In genomic region chr7:140057413-140058407, GRCm38 (mm10) we compare ENCODE assay signal across 7 mouse cellular contexts. TPM values are rescaled to one million over a fixed set of nuclear protein-coding genes. Genes with fewer than 3 reads are reported as not detected.
DNase-seq lines count a peak whose midpoint lies in the region; ATAC-seq and TF ChIP-seq lines count a peak whose summit lies in the region.

No protein-coding gene starts in this region.

- ATAC-seq in forebrain, embryonic 13.5 days: peak; percentile 76
- ATAC-seq in kidney, embryonic 16.5 days (ENCODE audit: low FRiP score, low TSS enrichment): peak; percentile 47

- TF ChIP-seq CTCF in E14TG2a.4 (conservative IDR thresholded peaks at IDR 0.05; ENCODE audit: low read length): no peak

- no peaks in the 10 kb centered on the region for H3K36me3 ChIP-seq in E14TG2a.4 (ENCODE audit: insufficient read depth, low read length)
- H3K36me3 ChIP-seq in forebrain, embryonic 13.5 days (ENCODE audit: poor library complexity, severe bottlenecking): no peaks in the 10 kb centered on the region
- no peaks in the 10 kb centered on the region for H3K36me3 ChIP-seq in kidney, embryonic 16.5 days (ENCODE audit: insufficient read depth, low read length)
- no peaks in the 10 kb centered on the region for H3K36me3 ChIP-seq in midbrain, embryonic 10.5 days

- DNase-seq in Muller cell, postnatal 12 days (ENCODE audit: inconsistent ontology term): peak; percentile 84
- DNase-seq in midbrain, embryonic 10.5 days (ENCODE audit: low spot score): peak; percentile 91
- no peak for DNase-seq in frontal cortex, postnatal 14 days (ENCODE audit: low spot score in 2 of 2)
- no peak for DNase-seq in frontal cortex, postnatal 36 days (ENCODE audit: low spot score in 2 of 2)

- 0 out of 2 replicates have a peak, but pooled peaks cover 5% of the 10 kb centered on the region for H3K9me3 ChIP-seq in E14TG2a.4 (ENCODE audit: low read length)
- no peaks in the 10 kb centered on the region for H3K9me3 ChIP-seq in forebrain, embryonic 13.5 days (replicated peaks)
- no peaks in the 10 kb centered on the region for H3K9me3 ChIP-seq in kidney, embryonic 16.5 days (ENCODE audit: low read length)
- H3K9me3 ChIP-seq in midbrain, embryonic 10.5 days (replicated peaks): no peaks in the 10 kb centered on the region

- H3K9ac ChIP-seq in forebrain, embryonic 13.5 days: peak overlapping the region; percentile 75
- peak overlapping the region; percentile 65 for H3K9ac ChIP-seq in kidney, embryonic 16.5 days (replicated peaks; ENCODE audit: low read length)

- H3K4me2 ChIP-seq in forebrain, embryonic 13.5 days: peak overlapping the region; percentile 75
- H3K4me2 ChIP-seq in kidney, embryonic 16.5 days (replicated peaks; ENCODE audit: low read depth, low read length): peak overlapping the region; percentile 77

- 1% methylated on average over 53 of the region's 53 CpGs for WGBS in forebrain, embryonic 13.5 days
- whole genome bisulfite sequencing in kidney, embryonic 16.5 days: 2% methylated on average over 52 of the region's 53 CpGs
- 2% methylated on average over 53 of the region's 53 CpGs for WGBS in midbrain, embryonic 10.5 days

- peaks cover 65% of the 10 kb centered on the region for H3K4me1 ChIP-seq in E14TG2a.4 (replicated peaks; ENCODE audit: low read depth, low read length)
- H3K4me1 ChIP-seq in forebrain, embryonic 13.5 days: peaks cover 58% of the 10 kb centered on the region
- peaks cover 21% of the 10 kb centered on the region for H3K4me1 ChIP-seq in kidney, embryonic 16.5 days (ENCODE audit: insufficient read depth, low read length)
- peaks cover 64% of the 10 kb centered on the region for H3K4me1 ChIP-seq in midbrain, embryonic 10.5 days

- peaks cover 96% of the 10 kb centered on the region for H3K27me3 ChIP-seq in E14TG2a.4 (ENCODE audit: insufficient read depth, low read length)
- peaks cover 47% of the 10 kb centered on the region for H3K27me3 ChIP-seq in forebrain, embryonic 13.5 days
- H3K27me3 ChIP-seq in kidney, embryonic 16.5 days (ENCODE audit: insufficient read depth, low read length): peaks cover 90% of the 10 kb centered on the region
- peaks cover 100% of the 10 kb centered on the region for H3K27me3 ChIP-seq in midbrain, embryonic 10.5 days (ENCODE audit: low read depth, poor library complexity, severe bottlenecking)

- H3K4me3 ChIP-seq in E14TG2a.4 (replicated peaks; ENCODE audit: low read length): peak overlapping the region; percentile 73
- H3K4me3 ChIP-seq in forebrain, embryonic 13.5 days: peak overlapping the region; percentile 48
- peak overlapping the region; percentile 52 for H3K4me3 ChIP-seq in kidney, embryonic 16.5 days (ENCODE audit: low read length)
- H3K4me3 ChIP-seq in midbrain, embryonic 10.5 days: peak overlapping the region; percentile 56

- peak overlapping the region; percentile 89 for H3K27ac ChIP-seq in forebrain, embryonic 13.5 days
- H3K27ac ChIP-seq in kidney, embryonic 16.5 days (ENCODE audit: low read length): no peak overlapping the region
- peak overlapping the region; percentile 93 for H3K27ac ChIP-seq in midbrain, embryonic 10.5 days (replicated peaks)

RNA-seq across cellular contexts. Expression of gene Msx3, which starts 8.8 kb away (rescaled TPM):
- 1.2 and 2.0 TPM in 2 replicates for polyA plus RNA-seq in forebrain, embryonic 13.5 days (2015; fragmentation: Nextera tagmentation; extraction: Ambion mirVana)
- not detected in 2 replicates for polyA plus RNA-seq in kidney, embryonic 16.5 days (2015; fragmentation: Nextera tagmentation; extraction: Ambion mirVana)
- 5.1 and 16.6 TPM in 2 replicates for polyA plus RNA-seq in midbrain, embryonic 10.5 days (2016; fragmentation: Nextera tagmentation; extraction: Ambion mirVana)

RNA-seq across cellular contexts. Expression of gene Tubgcp2, which starts 21.2 kb away (rescaled TPM):
- polyA plus RNA-seq in forebrain, embryonic 13.5 days (2015; fragmentation: Nextera tagmentation; extraction: Ambion mirVana): 69.6 and 74.7 TPM in 2 replicates
- 57.7 and 58.8 TPM in 2 replicates for polyA plus RNA-seq in kidney, embryonic 16.5 days (2015; fragmentation: Nextera tagmentation; extraction: Ambion mirVana)
- 74.0 and 80.0 TPM in 2 replicates for polyA plus RNA-seq in midbrain, embryonic 10.5 days (2016; fragmentation: Nextera tagmentation; extraction: Ambion mirVana)

RNA-seq across cellular contexts. Expression of gene Zfp511, which starts 21.5 kb away (rescaled TPM):
- polyA plus RNA-seq in forebrain, embryonic 13.5 days (2015; fragmentation: Nextera tagmentation; extraction: Ambion mirVana): 52.2 and 53.7 TPM in 2 replicates
- polyA plus RNA-seq in kidney, embryonic 16.5 days (2015; fragmentation: Nextera tagmentation; extraction: Ambion mirVana): 38.0 and 40.6 TPM in 2 replicates
- polyA plus RNA-seq in midbrain, embryonic 10.5 days (2016; fragmentation: Nextera tagmentation; extraction: Ambion mirVana): 42.6 and 43.8 TPM in 2 replicates

RNA-seq across cellular contexts. Expression of gene Caly, which starts 24.6 kb away (rescaled TPM):
- polyA plus RNA-seq in forebrain, embryonic 13.5 days (2015; fragmentation: Nextera tagmentation; extraction: Ambion mirVana): 46.4 and 58.4 TPM in 2 replicates
- 0.99 and 1.9 TPM in 2 replicates for polyA plus RNA-seq in kidney, embryonic 16.5 days (2015; fragmentation: Nextera tagmentation; extraction: Ambion mirVana)
- polyA plus RNA-seq in midbrain, embryonic 10.5 days (2016; fragmentation: Nextera tagmentation; extraction: Ambion mirVana): 2.0 and 4.7 TPM in 2 replicates

RNA-seq across cellular contexts. Expression of gene Prap1, which starts 35.5 kb away (rescaled TPM):
- polyA plus RNA-seq in forebrain, embryonic 13.5 days (2015; fragmentation: Nextera tagmentation; extraction: Ambion mirVana): not detected in 2 replicates
- polyA plus RNA-seq in kidney, embryonic 16.5 days (2015; fragmentation: Nextera tagmentation; extraction: Ambion mirVana): 0.27 and 0.62 TPM in 2 replicates
- not detected in 2 replicates for polyA plus RNA-seq in midbrain, embryonic 10.5 days (2016; fragmentation: Nextera tagmentation; extraction: Ambion mirVana)

Comparison
In these comparisons a context has a peak if more than half of its experiments do, and no peak if none do; other contexts are left out.
1. DNase-seq: peak in Muller cell, postnatal 12 days (single experiment) and midbrain, embryonic 10.5 days (single experiment); none in frontal cortex, postnatal 14 days (0 of 2) and frontal cortex, postnatal 36 days (0 of 2).
2. Peak in every context shown above with its lines, with median percentiles within 50 percentile points of each other: H3K4me3 ChIP-seq.